Mouse (Mus musculus) duodenum, adult 2 months (tissue): ENCODE measurements around the gene Nek6. TPM values are rescaled to one million over a fixed set of nuclear protein-coding genes. Genes with fewer than 3 reads are reported as not detected.

ENCODE experiments used
- polyA plus RNA-seq: library from polyadenylated mRNA; depleted of rRNA; stranded (reverse); fragments of >200 nt; gene quantifications from 2 replicates; pipeline ENCODE4 v1.2.3, GENCODE M21; 2012; ENCODE audit warnings: low replicate concordance; rRNA removed

The Nek6 gene
- 35.3 and 104 TPM in 2 replicates for polyA plus RNA-seq

GRCm38 (mm10) chr2:38511487-38512307, at the start of gene Nek6:
Gene Nek6 (plus strand): TSS chr2:38511643.

GRCm38 (mm10) chr2:38643625-38644427, 132.4 kb downstream of the Nek6 start, which contains the start of gene Psmb7:
Gene Psmb7 (minus strand): TSS chr2:38644087.

Other genes with a start within 250 kb of the Nek6 start
- gene Dennd1a, start 224.3 kb upstream of the Nek6 start, polyA plus RNA-seq = 7.1 and 11.0 TPM in 2 replicates
- gene Lhx2, start 172.4 kb upstream of the Nek6 start, polyA plus RNA-seq = 0.15 TPM in 1 of 2 replicates, not detected in the other
- 13.0 and 15.8 TPM in 2 replicates for gene Psmb7, start 132.4 kb downstream of the Nek6 start, polyA plus RNA-seq
- gene Nr5a1, start 202.9 kb downstream of the Nek6 start, polyA plus RNA-seq = 0.41 and 0.77 TPM in 2 replicates